Mouse (Mus musculus) heart, embryonic 16.5 days (tissue): ENCODE results near the gene Gm42420. TPM values are rescaled to one million over a fixed set of nuclear protein-coding genes. Genes with fewer than 3 reads are reported as not detected.

Experiments used
- ATAC-seq: fragments of 200-750 bp; cut with Nextera tagmentation; replicated peaks from 2 replicates; pipeline ENCODE4 v1.8.0; 2017; ENCODE audit warnings: moderate number of reproducible peaks; ENCODE audit not compliant: insufficient read depth, low FRiP score; ENCODE audit errors: extremely low read depth
- H3K27ac ChIP-seq: fragments of 300-500 bp; sonication (generic); 2 replicates; pipeline ENCODE4 v1.5.1; 2014; ENCODE audit warnings: mild to moderate bottlenecking, low read length, control low read depth, moderate library complexity
- H3K27me3 ChIP-seq: fragments of 300-500 bp; sonication (generic); 2 replicates; pipeline ENCODE4 v1.6.1; 2014; ENCODE audit warnings: low read length, mixed read lengths; ENCODE audit not compliant: control insufficient read depth, insufficient read depth
- H3K36me3 ChIP-seq: fragments of 300-500 bp; sonication (generic); 2 replicates; pipeline ENCODE4 v1.6.1; 2014; ENCODE audit not compliant: control insufficient read depth, insufficient read depth
- H3K4me1 ChIP-seq: fragments of 300-500 bp; sonication (generic); 2 replicates; pipeline ENCODE4 v1.6.1; 2014; ENCODE audit warnings: low read length, mixed read lengths; ENCODE audit not compliant: control insufficient read depth, insufficient read depth
- H3K4me2 ChIP-seq: fragments of 300-500 bp; sonication (generic); 2 replicates; pipeline ENCODE4 v1.6.1; 2014; ENCODE audit warnings: low read depth, mild to moderate bottlenecking, control low read depth, low read length
- H3K4me3 ChIP-seq: fragments of 300-500 bp; sonication (generic); 2 replicates; pipeline ENCODE4 v1.5.1; 2014; ENCODE audit warnings: mild to moderate bottlenecking, control low read depth, low read length
- H3K9ac ChIP-seq: fragments of 300-500 bp; sonication (generic); 2 replicates; pipeline ENCODE4 v1.6.1; 2014; ENCODE audit warnings: low read length, control low read depth
- H3K9me3 ChIP-seq: fragments of 300-500 bp; sonication (generic); replicated peaks from 2 replicates; pipeline ENCODE4 v1.6.1; 2016; ENCODE audit warnings: low read length; ENCODE audit not compliant: control insufficient read depth
- WGBS: fragments of 180-500 bp; shearing (Covaris S2); extraction: QIAGEN DNeasy Blood & Tissue Kit; methylation state at CpG from one replicate; pipeline ENCODE4 v1.1.7; 2014; 5-methylcytosine and 5-hydroxymethylcytosine counted together
- polyA plus RNA-seq: library from polyadenylated mRNA; unstranded; fragments of >200 nt; fragmentation: Nextera tagmentation; extraction: Ambion mirVana; gene quantifications from 2 replicates; pipeline ENCODE4 v1.2.1, GENCODE M21; 2015

The Gm42420 gene
- polyA plus RNA-seq, 1 experiment from 2014 or later = not detected

- no peaks in the 10 kb centered on the region for H3K9me3 ChIP-seq
- H3K4me2 ChIP-seq = no peak overlapping the region
- ATAC-seq = no peak
- peaks cover 16% of the 10 kb centered on the region for H3K4me1 ChIP-seq
- peaks cover 13% of the 10 kb centered on the region; the same call in 1 of the 2 replicates for H3K36me3 ChIP-seq
- no peak overlapping the region for H3K4me3 ChIP-seq
- no peak overlapping the region for H3K27ac ChIP-seq
- H3K9ac ChIP-seq = no peak overlapping the region
- WGBS = 64% methylated on average over 2 of the region's 2 CpGs
- H3K27me3 ChIP-seq = no peaks in the 10 kb centered on the region
Observed at GRCm38 (mm10) chr6:39610207-39610606, 24.7 kb downstream of the Gm42420 start.

GRCm38 (mm10) chr6:39611296-39611695, 25.7 kb downstream of the Gm42420 start:
- Histone ChIP-seq H3K9me3 (no peaks in the 10 kb centered on the region), H3K4me1 (peaks cover 9% of the 10 kb centered on the region), H3K4me3 (no peak overlapping the region), H3K27me3 (no peaks in the 10 kb centered on the region), H3K4me2 (no peak overlapping the region), H3K36me3 (peaks cover 21% of the 10 kb centered on the region; the same call in 1 of the 2 replicates), H3K27ac (no peak overlapping the region), H3K9ac (no peak overlapping the region)
- no peak for ATAC-seq
- 88% methylated on average over 2 of the region's 2 CpGs for WGBS

Other genes starting within 250 kb of the Gm42420 start
- gene Slc37a3, start 208.1 kb upstream of the Gm42420 start, polyA plus RNA-seq = 28.4 and 30.9 TPM in 2 replicates
- 1.1 and 1.9 TPM in 2 replicates for gene Rab19, start 204.6 kb upstream of the Gm42420 start, polyA plus RNA-seq
- gene Mkrn1, start 165.3 kb upstream of the Gm42420 start, polyA plus RNA-seq = 95.2 and 100 TPM in 2 replicates
- gene Dennd2a, start 27.9 kb upstream of the Gm42420 start, polyA plus RNA-seq = 10.0 and 12.2 TPM in 2 replicates
- gene Adck2, start 11.9 kb upstream of the Gm42420 start, polyA plus RNA-seq = 19.3 and 19.5 TPM in 2 replicates
- 696 and 711 TPM in 2 replicates for gene Ndufb2, start 6.8 kb downstream of the Gm42420 start, polyA plus RNA-seq
- 9.7 and 10.4 TPM in 2 replicates for gene Braf, start 139.7 kb downstream of the Gm42420 start, polyA plus RNA-seq
- gene Mrps33, start 225.2 kb downstream of the Gm42420 start, polyA plus RNA-seq = 154 and 165 TPM in 2 replicates